In the genomic region with DNA sequence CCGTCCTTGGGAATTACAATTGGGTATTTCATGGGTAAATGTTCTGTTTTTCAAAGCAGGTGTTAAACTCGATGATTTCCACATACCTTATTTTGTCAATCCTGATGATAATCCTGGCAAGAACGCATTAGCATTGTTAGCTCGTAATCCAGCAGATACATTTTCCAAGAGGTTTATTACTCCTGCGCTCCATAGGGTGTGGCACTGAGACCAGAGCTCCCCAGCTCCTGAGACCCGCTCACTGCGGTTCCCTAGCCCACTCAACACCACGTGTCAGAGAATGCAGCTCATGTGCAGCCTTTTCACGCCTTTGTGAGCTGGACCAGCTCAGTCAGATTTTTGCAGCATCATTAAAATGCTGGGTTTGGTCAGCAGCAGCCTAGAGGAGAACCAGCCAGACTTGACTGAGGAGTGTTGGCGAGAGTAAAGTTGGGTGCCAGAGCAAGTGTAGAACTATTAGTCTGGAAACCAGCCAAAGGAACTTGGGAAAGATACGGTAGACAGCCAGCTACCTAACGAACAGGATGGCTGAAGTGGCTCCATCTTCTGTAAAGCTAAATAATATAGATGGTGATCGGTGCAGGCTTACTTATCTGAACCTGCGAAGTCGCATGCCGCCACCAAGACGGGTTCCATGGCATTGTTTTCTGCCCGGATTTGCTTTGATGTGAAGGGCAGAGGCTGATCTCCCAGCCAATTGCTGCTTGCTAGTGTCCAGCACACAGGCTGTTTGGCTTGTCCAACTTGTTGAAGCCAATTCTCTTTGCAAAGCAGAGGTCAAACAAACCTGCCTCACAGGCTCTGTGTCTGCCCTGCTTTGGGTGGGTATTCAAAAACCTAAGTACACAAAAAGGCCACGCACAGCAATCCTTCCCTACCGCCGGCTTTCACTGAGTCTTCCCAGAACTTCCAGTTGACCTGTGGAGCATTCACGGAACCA, we compare ENCODE assay signal across 13 mouse cellular contexts. TPM values are rescaled to one million over a fixed set of nuclear protein-coding genes. Genes with fewer than 3 reads are reported as not detected.
A peak's percentile ranks its signal among the peaks of the same experiment; 100 is the strongest.
DNase-seq lines count a peak whose midpoint lies in the region; ATAC-seq and TF ChIP-seq lines count a peak whose summit lies in the region.
"Had no signal": no experiment of that assay in that cellular context is flagged by ENCODE, and none has a peak within 500 bp of the region (broad histone marks: within the 10 kb centered on the region; RNA-seq: fewer than 3 reads in every experiment).

No protein-coding gene starts in this region.

- H3K4me2 ChIP-seq in liver, embryonic 16.5 days (ENCODE audit: low read depth, low read length): no peak overlapping the region
- no peak overlapping the region for H3K4me2 ChIP-seq in liver, embryonic 11.5 days
- no peak overlapping the region; the same call in 1 of the 2 replicates for H3K4me2 ChIP-seq in stomach, postnatal 0 days (replicated peaks; ENCODE audit: low read depth)
- H3K4me2 ChIP-seq: heart, embryonic 13.5 days had no signal

- H3K9me3 ChIP-seq in liver, embryonic 16.5 days (replicated peaks; ENCODE audit: control insufficient read depth, low read length): no peaks in the 10 kb centered on the region
- no peaks in the 10 kb centered on the region for H3K9me3 ChIP-seq in liver, embryonic 11.5 days (ENCODE audit: control insufficient read depth, low read length)
- H3K9me3 ChIP-seq in stomach, postnatal 0 days (ENCODE audit: control insufficient read depth, low read length): no peaks in the 10 kb centered on the region
- H3K9me3 ChIP-seq: heart, embryonic 13.5 days had no signal

- TF ChIP-seq POLR2A in kidney, adult 2 months (IDR thresholded peaks at IDR 0.05; ENCODE audit: low read depth, low read length): no peak

- no peaks in the 10 kb centered on the region for H3K27me3 ChIP-seq in liver, embryonic 16.5 days (ENCODE audit: control insufficient read depth, insufficient read depth, low read depth, low read length)
- H3K27me3 ChIP-seq in liver, embryonic 11.5 days (replicated peaks; ENCODE audit: control insufficient read depth, insufficient read depth, low read length): no peaks in the 10 kb centered on the region
- no peaks in the 10 kb centered on the region for H3K27me3 ChIP-seq in kidney, adult 2 months (replicated peaks; ENCODE audit: control insufficient read depth, insufficient read depth, low read length)
- H3K27me3 ChIP-seq in stomach, postnatal 0 days (ENCODE audit: control insufficient read depth, insufficient read depth, low read length): no peaks in the 10 kb centered on the region
- H3K27me3 ChIP-seq: heart, embryonic 13.5 days had no signal

- ATAC-seq in liver, embryonic 16.5 days (ENCODE audit: low read depth): no peak
- ATAC-seq in liver, embryonic 11.5 days (replicated peaks; ENCODE audit: low FRiP score): no peak
- 0 out of 2 replicates have a peak, but pooled peaks have one; percentile 0 for ATAC-seq in stomach, postnatal 0 days (ENCODE audit: low FRiP score, low TSS enrichment)
- no peak for ATAC-seq in megakaryocyte, adult 5-6 weeks (ENCODE audit: poor library complexity, severe bottlenecking)
- ATAC-seq: forebrain, embryonic 14.5 days; hindbrain, embryonic 16.5 days had no signal

- no peak overlapping the region for H3K4me3 ChIP-seq in liver, embryonic 16.5 days (ENCODE audit: low read depth, low read length)
- H3K4me3 ChIP-seq in liver, embryonic 11.5 days (ENCODE audit: low read depth, low read length): no peak overlapping the region
- no peak overlapping the region for H3K4me3 ChIP-seq in kidney, adult 2 months (ENCODE audit: insufficient read depth, low read depth, low read length)
- no peak overlapping the region for H3K4me3 ChIP-seq in stomach, postnatal 0 days (ENCODE audit: low read depth, low read length)
- H3K4me3 ChIP-seq: heart, embryonic 13.5 days had no signal

- H3K36me3 ChIP-seq in liver, embryonic 16.5 days (ENCODE audit: control insufficient read depth, insufficient read depth): no peaks in the 10 kb centered on the region
- no peaks in the 10 kb centered on the region for H3K36me3 ChIP-seq in liver, embryonic 11.5 days (ENCODE audit: control insufficient read depth, insufficient read depth, low read length)
- H3K36me3 ChIP-seq in kidney, adult 2 months (ENCODE audit: control insufficient read depth, insufficient read depth, low read length): no peaks in the 10 kb centered on the region
- no peaks in the 10 kb centered on the region for H3K36me3 ChIP-seq in stomach, postnatal 0 days (ENCODE audit: control insufficient read depth, insufficient read depth, low read length)

- H3K4me1 ChIP-seq in liver, embryonic 16.5 days (ENCODE audit: control insufficient read depth, low read depth, low read length): peaks cover 23% of the 10 kb centered on the region
- H3K4me1 ChIP-seq in liver, embryonic 11.5 days (replicated peaks; ENCODE audit: control insufficient read depth, insufficient read depth, low read length): peaks cover 3% of the 10 kb centered on the region; the same call in 1 of the 2 replicates
- H3K4me1 ChIP-seq in kidney, adult 2 months (ENCODE audit: control insufficient read depth, insufficient read depth, low read length): peaks cover 25% of the 10 kb centered on the region
- H3K4me1 ChIP-seq in stomach, postnatal 0 days (replicated peaks; ENCODE audit: control insufficient read depth, insufficient read depth): no peaks in the 10 kb centered on the region

- peak; percentile 14 for TF ChIP-seq EP300 in stomach, postnatal 0 days (optimal IDR thresholded peaks at IDR 0.05)

- WGBS in liver, embryonic 16.5 days (ENCODE audit: insufficient replicate concordance): 78% methylated on average over 22 of the region's 22 CpGs
- 87% methylated on average over 22 of the region's 22 CpGs for WGBS in liver, embryonic 11.5 days
- WGBS in kidney, adult 2 months: 64% methylated on average over 22 of the region's 22 CpGs
- WGBS in stomach, postnatal 0 days: 64% methylated on average over 22 of the region's 22 CpGs

- no peak overlapping the region for H3K9ac ChIP-seq in liver, embryonic 16.5 days (ENCODE audit: low read depth, low read length)
- H3K9ac ChIP-seq in liver, embryonic 11.5 days (ENCODE audit: low read depth, low read length): no peak overlapping the region
- H3K9ac ChIP-seq in stomach, postnatal 0 days (ENCODE audit: low read length): no peak overlapping the region
- H3K9ac ChIP-seq: heart, embryonic 13.5 days had no signal

- no peak for DNase-seq in liver, embryonic 11.5 days (ENCODE audit: low spot score)
- peak; percentile 76 for DNase-seq in kidney, adult 2 months
- peak; percentile 44 for DNase-seq in kidney, postnatal 10 days
- DNase-seq in stomach, postnatal 0 days (ENCODE audit: low spot score): peak; percentile 48
- DNase-seq in ovary, postnatal 14 days (ENCODE audit: low spot score): no peak
- DNase-seq: cerebellum, postnatal 14 days; heart, postnatal 36 days; lung, postnatal 14 days had no signal

- H3K27ac ChIP-seq in liver, embryonic 16.5 days (ENCODE audit: low read length): peak overlapping the region; percentile 48; the same call in 1 of the 2 replicates
- no peak overlapping the region for H3K27ac ChIP-seq in liver, embryonic 11.5 days (ENCODE audit: low read depth, low read length)
- no peak overlapping the region for H3K27ac ChIP-seq in kidney, adult 2 months (ENCODE audit: insufficient read depth, low read depth, low read length)
- H3K27ac ChIP-seq in stomach, postnatal 0 days (replicated peaks): peak overlapping the region; percentile 71
- H3K27ac ChIP-seq: heart, embryonic 13.5 days had no signal

- TF ChIP-seq CTCF in kidney, adult 2 months (conservative IDR thresholded peaks at IDR 0.05; ENCODE audit: insufficient read depth, insufficient read length, low read depth, low read length): no peak
- TF ChIP-seq CTCF in stomach, postnatal 0 days (IDR thresholded peaks at IDR 0.05; ENCODE audit: low read depth): no peak

RNA-seq across cellular contexts. Expression of a gene that starts 26.1 kb away (rescaled TPM):
- polyA plus RNA-seq in liver, embryonic 16.5 days (2015; fragmentation: Nextera tagmentation; extraction: Ambion mirVana): 11.0 and 15.0 TPM in 2 replicates
- polyA plus RNA-seq in liver, embryonic 11.5 days (2014; fragmentation: Nextera tagmentation; extraction: Ambion mirVana): 26.6 and 28.3 TPM in 2 replicates
- polyA plus RNA-seq in kidney, adult 2 months (2012; rRNA removed): 73.0 and 75.5 TPM in 2 replicates
- 32.9 and 34.2 TPM in 2 replicates for polyA plus RNA-seq in stomach, postnatal 0 days (2015; fragmentation: Nextera tagmentation; extraction: Ambion mirVana)
- total RNA-seq in megakaryocyte, adult 5-6 weeks (2015): 11.8 and 13.7 TPM in 2 replicates
- 9.5 and 10.6 TPM in 2 replicates for total RNA-seq in megakaryocyte, adult 5-6 weeks (2017)

Comparison
In these comparisons a context has a peak if more than half of its experiments do, and no peak if none do; other contexts are left out.
1. H3K27ac ChIP-seq: peak in liver, embryonic 16.5 days (single experiment) and stomach, postnatal 0 days (single experiment); none in liver, embryonic 11.5 days (single experiment) and kidney, adult 2 months (single experiment).
2. DNase-seq: peak in kidney, adult 2 months (single experiment), kidney, postnatal 10 days (single experiment) and stomach, postnatal 0 days (single experiment); none in liver, embryonic 11.5 days (single experiment) and ovary, postnatal 14 days (single experiment).